Mouse (Mus musculus) neural tube, embryonic 14.5 days (tissue): ENCODE data around the gene Smyd2. TPM values are rescaled to one million over a fixed set of nuclear protein-coding genes. Genes with fewer than 3 reads are reported as not detected.

Experiments used
- ATAC-seq: fragments of 200-750 bp; cut with Nextera tagmentation; 2 replicates; pipeline ENCODE4 v1.8.0; 2017; ENCODE audit warnings: low read depth, mild to moderate bottlenecking, moderate TSS enrichment, moderate library complexity
- H3K27ac ChIP-seq: fragments of 300-500 bp; sonication (generic); 2 replicates; pipeline ENCODE4 v1.5.1; 2014; ENCODE audit warnings: low read depth, mild to moderate bottlenecking, control low read depth, low read length, moderate library complexity, mixed read lengths
- H3K27me3 ChIP-seq: fragments of 300-500 bp; sonication (generic); 2 replicates; pipeline ENCODE4 v1.6.1; 2014; ENCODE audit warnings: low read length; ENCODE audit not compliant: control insufficient read depth, insufficient read depth
- H3K36me3 ChIP-seq: fragments of 300-500 bp; sonication (generic); 2 replicates; pipeline ENCODE4 v1.6.1; 2014; ENCODE audit warnings: low read length, mixed read lengths; ENCODE audit not compliant: control insufficient read depth, insufficient read depth
- H3K4me1 ChIP-seq: fragments of 300-500 bp; sonication (generic); 2 replicates; pipeline ENCODE4 v1.6.1; 2014; ENCODE audit warnings: low read length; ENCODE audit not compliant: control insufficient read depth, insufficient read depth
- H3K4me2 ChIP-seq: fragments of 300-500 bp; sonication (generic); 2 replicates; pipeline ENCODE4 v1.6.1; 2014; ENCODE audit warnings: mild to moderate bottlenecking, low read depth, low read length, control low read depth
- H3K4me3 ChIP-seq: fragments of 300-500 bp; sonication (generic); 2 replicates; pipeline ENCODE4 v1.5.1; 2014; ENCODE audit warnings: low read depth, low read length, control low read depth, mixed read lengths
- H3K9ac ChIP-seq: fragments of 300-500 bp; sonication (generic); replicated peaks from 2 replicates; pipeline ENCODE4 v1.6.1; 2014; ENCODE audit warnings: low read depth, mild to moderate bottlenecking, control low read depth, low read length, mixed read lengths
- H3K9me3 ChIP-seq: fragments of 300-500 bp; sonication (generic); 2 replicates; pipeline ENCODE4 v1.6.1; 2016; ENCODE audit warnings: low read length; ENCODE audit not compliant: control insufficient read depth
- WGBS: fragments of 180-500 bp; shearing (Covaris S2); extraction: QIAGEN DNeasy Blood & Tissue Kit; methylation state at CpG from one replicate; pipeline ENCODE4 v1.1.7; 2014; 5-methylcytosine and 5-hydroxymethylcytosine counted together
- polyA plus RNA-seq: library from polyadenylated mRNA; unstranded; fragments of >200 nt; fragmentation: Nextera tagmentation; extraction: Ambion mirVana; gene quantifications from 2 replicates; pipeline ENCODE4 v1.2.1, GENCODE M21; 2014

Smyd2 gene
- polyA plus RNA-seq, 1 experiment from 2014 or later: 96.8 TPM

- 78% methylated on average over 9 of the region's 9 CpGs for WGBS
- H3K27ac ChIP-seq: no peak overlapping the region
Observed at GRCm38 (mm10) chr1:189864301-189864700, 57.9 kb downstream of the Smyd2 start.

GRCm38 (mm10) chr1:189863727-189864126 is 58.4 kb downstream of the Smyd2 start:
- Histone ChIP-seq H3K4me2 (no peak overlapping the region), H3K9me3 (no peaks in the 10 kb centered on the region), H3K4me1 (no peaks in the 10 kb centered on the region), H3K4me3 (no peak overlapping the region), H3K36me3 (no peaks in the 10 kb centered on the region), H3K27ac (no peak overlapping the region), H3K9ac (no peak overlapping the region), H3K27me3 (no peaks in the 10 kb centered on the region)
- WGBS: 92% methylated on average over 3 of the region's 3 CpGs
- ATAC-seq: no peak

More at GRCm38 (mm10) chr1:189864301-189864700, 57.9 kb downstream of the Smyd2 start:
- no peak overlapping the region for H3K4me3 ChIP-seq
- H3K4me1 ChIP-seq: no peaks in the 10 kb centered on the region
- H3K27me3 ChIP-seq: no peaks in the 10 kb centered on the region
- no peak overlapping the region for H3K4me2 ChIP-seq
- no peaks in the 10 kb centered on the region for H3K9me3 ChIP-seq
- no peaks in the 10 kb centered on the region for H3K36me3 ChIP-seq
- no peak for ATAC-seq
- H3K9ac ChIP-seq: no peak overlapping the region

DNA sequence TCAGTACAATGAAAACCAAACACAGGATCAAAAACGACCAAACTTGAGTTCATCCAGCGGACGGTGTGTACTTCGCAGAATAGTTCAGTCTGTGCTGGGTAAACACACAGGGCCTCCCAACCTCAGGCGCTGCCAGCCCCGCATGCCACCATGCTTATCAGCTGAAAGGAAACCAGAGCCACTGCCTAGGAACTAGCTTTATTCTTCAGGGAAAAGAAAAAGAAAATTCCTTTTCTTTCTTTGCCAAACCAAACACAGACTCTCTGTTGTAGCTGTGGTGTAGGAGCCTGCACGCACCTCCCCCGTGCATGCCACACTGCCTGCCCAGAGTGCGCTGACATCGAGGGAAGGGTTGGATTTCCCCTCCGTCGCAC is 61.2 kb downstream of the Smyd2 start:
- no peak for ATAC-seq

DNA sequence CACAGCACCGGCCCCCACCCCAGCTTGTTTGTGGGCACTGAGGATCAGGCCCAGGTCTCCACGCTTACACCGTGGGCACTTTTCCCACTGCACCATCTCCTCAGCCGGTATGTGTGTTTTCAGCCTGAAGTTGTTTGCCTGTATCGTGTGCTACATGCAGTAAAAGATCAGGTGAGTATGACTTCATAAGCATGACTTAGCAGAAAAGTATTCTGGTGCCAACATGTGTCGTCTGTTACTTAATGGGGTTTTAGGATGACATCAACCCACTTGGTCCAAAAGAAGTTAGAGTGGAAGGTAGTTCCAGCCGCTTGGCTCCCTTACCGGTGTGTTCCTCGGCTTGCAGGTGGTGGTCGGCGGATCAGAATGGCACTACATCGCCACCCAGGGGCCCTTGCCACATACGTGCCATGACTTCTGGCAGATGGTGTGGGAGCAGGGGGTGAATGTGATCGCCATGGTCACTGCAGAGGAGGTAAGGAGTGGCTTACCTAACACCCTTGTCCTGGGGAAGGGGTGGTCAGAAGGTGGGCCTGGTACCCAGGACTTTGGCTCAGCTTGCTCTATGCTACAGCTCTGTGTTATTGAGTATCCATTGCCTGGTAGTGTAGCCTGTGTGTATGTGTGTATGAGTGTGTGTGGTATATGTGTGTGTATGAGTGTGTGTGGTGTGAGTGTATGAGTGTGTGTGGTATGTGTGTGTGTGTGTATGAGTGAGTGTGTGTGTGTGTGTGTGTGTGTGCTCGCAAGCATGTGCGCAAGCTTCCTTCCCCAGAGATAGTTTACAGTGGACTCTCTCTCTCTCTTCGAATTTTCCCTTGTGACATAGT is 61.8 kb downstream of the Smyd2 start:
- 89% methylated on average over 17 of the region's 17 CpGs for WGBS
- no peaks in the 10 kb centered on the region for H3K4me1 ChIP-seq
- ATAC-seq: no peak
- H3K4me2 ChIP-seq: no peak overlapping the region
- no peaks in the 10 kb centered on the region for H3K36me3 ChIP-seq
- no peak overlapping the region for H3K9ac ChIP-seq
- H3K4me3 ChIP-seq: no peak overlapping the region
- no peak overlapping the region for H3K27ac ChIP-seq
- H3K27me3 ChIP-seq: no peaks in the 10 kb centered on the region
- H3K9me3 ChIP-seq: no peaks in the 10 kb centered on the region

More for the DNA sequence above, 61.2 kb downstream of the Smyd2 start:
- Histone ChIP-seq H3K9me3 (no peaks in the 10 kb centered on the region), H3K36me3 (no peaks in the 10 kb centered on the region), H3K4me2 (no peak overlapping the region), H3K27me3 (no peaks in the 10 kb centered on the region), H3K4me3 (no peak overlapping the region), H3K4me1 (no peaks in the 10 kb centered on the region), H3K9ac (no peak overlapping the region), H3K27ac (no peak overlapping the region)
- 78% methylated on average over 12 of the region's 12 CpGs for WGBS

GRCm38 (mm10) chr1:189858377-189858776 is 63.8 kb downstream of the Smyd2 start:
- no peak overlapping the region for H3K4me3 ChIP-seq
- H3K27me3 ChIP-seq: no peaks in the 10 kb centered on the region
- no peaks in the 10 kb centered on the region for H3K36me3 ChIP-seq
- H3K4me2 ChIP-seq: no peak overlapping the region
- H3K27ac ChIP-seq: no peak overlapping the region
- H3K4me1 ChIP-seq: no peaks in the 10 kb centered on the region
- no peak overlapping the region for H3K9ac ChIP-seq
- WGBS: 33% methylated on average over 6 of the region's 6 CpGs
- H3K9me3 ChIP-seq: no peaks in the 10 kb centered on the region
- 0 out of 2 replicates have a peak, but pooled peaks have one; percentile 4 for ATAC-seq

DNA sequence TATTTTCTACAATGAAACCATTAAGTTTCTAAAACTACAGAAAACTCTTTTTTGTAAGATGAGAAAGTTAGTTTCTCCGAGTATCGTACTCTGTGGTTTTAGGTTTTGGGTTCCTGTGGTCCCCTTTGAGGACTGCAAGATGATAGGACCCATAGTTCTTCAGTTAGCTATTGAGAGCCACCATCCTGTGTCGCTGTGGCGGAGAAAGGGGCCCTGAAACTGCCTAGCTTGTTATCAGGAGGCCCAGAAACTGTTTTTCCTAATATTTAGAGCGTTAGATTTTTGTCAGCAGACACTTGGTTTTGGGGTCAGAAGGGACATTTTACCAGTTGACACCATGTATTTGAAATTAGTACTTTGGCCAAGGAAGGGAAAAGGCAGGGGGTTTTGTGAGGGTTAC is 66.4 kb downstream of the Smyd2 start:
- H3K4me3 ChIP-seq: no peak overlapping the region
- H3K4me1 ChIP-seq: no peaks in the 10 kb centered on the region
- no peak overlapping the region for H3K9ac ChIP-seq
- no peaks in the 10 kb centered on the region for H3K9me3 ChIP-seq
- no peak overlapping the region for H3K27ac ChIP-seq
- 98% methylated on average over 5 of the region's 5 CpGs for WGBS
- H3K36me3 ChIP-seq: no peaks in the 10 kb centered on the region
- ATAC-seq: no peak
- H3K4me2 ChIP-seq: no peak overlapping the region
- H3K27me3 ChIP-seq: no peaks in the 10 kb centered on the region

DNA sequence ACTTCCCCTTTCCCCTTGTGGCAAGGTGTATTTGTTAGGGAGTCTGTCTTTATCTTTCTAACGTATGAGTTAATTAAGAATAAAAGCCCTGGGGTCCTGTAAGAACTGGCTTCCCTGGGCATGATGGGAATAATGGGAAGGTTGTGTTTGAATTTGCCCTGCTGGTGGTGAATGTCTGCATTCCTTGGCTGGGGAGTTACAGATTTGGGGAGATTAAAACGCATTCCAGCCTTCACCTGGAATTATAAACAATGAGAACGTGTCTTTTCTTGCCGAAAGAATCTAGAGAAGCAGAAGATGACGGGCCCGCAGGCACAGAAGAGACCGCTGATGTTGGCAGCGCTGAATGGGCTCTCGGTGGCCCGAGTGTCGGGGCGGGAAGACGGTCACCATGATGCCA is 67.5 kb downstream of the Smyd2 start:
- no peak overlapping the region for H3K9ac ChIP-seq
- WGBS: 90% methylated on average over 13 of the region's 13 CpGs
- H3K4me3 ChIP-seq: no peak overlapping the region
- ATAC-seq: no peak
- H3K4me2 ChIP-seq: no peak overlapping the region
- H3K27me3 ChIP-seq: no peaks in the 10 kb centered on the region
- no peaks in the 10 kb centered on the region for H3K9me3 ChIP-seq
- H3K27ac ChIP-seq: no peak overlapping the region
- no peaks in the 10 kb centered on the region for H3K4me1 ChIP-seq
- H3K36me3 ChIP-seq: no peaks in the 10 kb centered on the region

DNA sequence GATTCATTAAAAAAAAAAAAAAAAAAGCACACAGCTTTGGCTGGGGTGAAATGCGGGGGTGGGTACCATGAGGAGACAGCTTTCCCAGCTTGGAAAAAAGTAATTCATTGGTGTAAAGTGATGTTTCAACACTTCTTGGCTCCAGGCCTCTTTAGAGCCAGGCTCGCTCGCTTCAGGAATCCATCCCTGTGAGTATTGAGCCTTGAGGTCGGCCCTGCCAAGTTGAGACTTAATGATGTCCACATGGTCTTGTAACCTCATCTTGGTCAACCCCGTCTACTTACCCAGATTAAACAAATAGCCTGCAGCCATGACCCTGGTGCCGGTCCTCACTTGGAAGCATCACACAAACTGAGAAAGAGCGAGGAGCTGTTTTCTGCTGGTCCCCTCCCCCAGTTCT is 69.7 kb downstream of the Smyd2 start:
- WGBS: 91% methylated on average over 7 of the region's 7 CpGs
- Histone ChIP-seq H3K9ac (no peak overlapping the region), H3K4me2 (no peak overlapping the region), H3K27me3 (no peaks in the 10 kb centered on the region), H3K4me1 (no peaks in the 10 kb centered on the region), H3K9me3 (no peaks in the 10 kb centered on the region), H3K27ac (no peak overlapping the region), H3K36me3 (no peaks in the 10 kb centered on the region), H3K4me3 (no peak overlapping the region)
- no peak for ATAC-seq

GRCm38 (mm10) chr1:189852051-189852450 is 70.1 kb downstream of the Smyd2 start:
- no peaks in the 10 kb centered on the region for H3K9me3 ChIP-seq
- 90% methylated on average over 5 of the region's 5 CpGs for WGBS
- ATAC-seq: no peak

More at GRCm38 (mm10) chr1:189852051-189852450, 70.1 kb downstream of the Smyd2 start:
- H3K27me3 ChIP-seq: no peaks in the 10 kb centered on the region
- H3K9ac ChIP-seq: no peak overlapping the region
- H3K4me3 ChIP-seq: no peak overlapping the region
- H3K36me3 ChIP-seq: no peaks in the 10 kb centered on the region
- H3K27ac ChIP-seq: no peak overlapping the region
- H3K4me1 ChIP-seq: no peaks in the 10 kb centered on the region
- no peak overlapping the region for H3K4me2 ChIP-seq
